Mouse (Mus musculus) liver, adult (tissue): ENCODE measurements around the gene Hoxc10.

Source experiments
- GATA4 ChIP-seq: IDR thresholded peaks from 2 replicates; pipeline ENCODE4 v1.6.1; 2014; ENCODE audit warnings: mild to moderate bottlenecking, low read length; ENCODE audit not compliant: insufficient replicate concordance

Gene Hoxc10

DNA sequence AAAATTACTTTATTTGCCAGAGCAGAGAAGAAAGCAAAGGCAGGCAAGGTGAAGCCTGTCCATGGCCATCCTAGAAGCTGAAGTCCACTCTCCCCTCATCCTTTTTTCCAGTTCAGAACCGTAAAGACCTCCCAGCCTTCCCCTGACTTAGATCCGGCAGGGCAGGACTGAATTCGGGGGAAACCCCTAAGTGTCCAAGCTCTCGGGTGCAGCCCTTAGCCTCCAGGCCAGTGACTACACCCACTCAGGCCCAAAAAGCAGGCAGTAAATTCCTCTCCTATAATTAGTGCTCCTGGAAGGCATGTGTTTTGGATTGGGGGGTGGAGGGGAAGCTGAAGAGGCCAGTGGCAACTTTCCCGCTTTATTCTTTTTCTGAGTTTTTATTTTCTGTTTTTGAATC, 39.2 kb downstream of the Hoxc10 start:
- TF ChIP-seq GATA4 = no peak

DNA sequence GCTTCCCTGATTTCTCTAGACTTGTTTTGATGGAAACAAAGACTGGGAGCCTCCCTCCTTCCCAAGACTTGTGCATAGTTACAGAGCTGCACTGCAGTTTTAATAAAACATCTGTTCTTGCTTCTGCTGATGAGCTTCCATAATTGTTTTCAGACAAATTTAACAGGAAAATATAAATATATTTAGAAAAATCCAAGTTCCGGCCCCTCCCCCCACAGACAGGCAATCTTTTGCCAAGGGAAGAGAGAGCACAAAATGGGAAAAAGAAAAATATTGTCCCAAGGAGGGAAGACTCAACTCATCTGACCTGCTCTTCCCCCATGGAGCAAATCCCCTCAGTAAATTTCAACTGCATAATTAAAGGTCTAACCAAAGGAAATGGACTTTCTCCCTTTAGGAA, 39.7 kb downstream of the Hoxc10 start:
- TF ChIP-seq GATA4 = no peak

DNA sequence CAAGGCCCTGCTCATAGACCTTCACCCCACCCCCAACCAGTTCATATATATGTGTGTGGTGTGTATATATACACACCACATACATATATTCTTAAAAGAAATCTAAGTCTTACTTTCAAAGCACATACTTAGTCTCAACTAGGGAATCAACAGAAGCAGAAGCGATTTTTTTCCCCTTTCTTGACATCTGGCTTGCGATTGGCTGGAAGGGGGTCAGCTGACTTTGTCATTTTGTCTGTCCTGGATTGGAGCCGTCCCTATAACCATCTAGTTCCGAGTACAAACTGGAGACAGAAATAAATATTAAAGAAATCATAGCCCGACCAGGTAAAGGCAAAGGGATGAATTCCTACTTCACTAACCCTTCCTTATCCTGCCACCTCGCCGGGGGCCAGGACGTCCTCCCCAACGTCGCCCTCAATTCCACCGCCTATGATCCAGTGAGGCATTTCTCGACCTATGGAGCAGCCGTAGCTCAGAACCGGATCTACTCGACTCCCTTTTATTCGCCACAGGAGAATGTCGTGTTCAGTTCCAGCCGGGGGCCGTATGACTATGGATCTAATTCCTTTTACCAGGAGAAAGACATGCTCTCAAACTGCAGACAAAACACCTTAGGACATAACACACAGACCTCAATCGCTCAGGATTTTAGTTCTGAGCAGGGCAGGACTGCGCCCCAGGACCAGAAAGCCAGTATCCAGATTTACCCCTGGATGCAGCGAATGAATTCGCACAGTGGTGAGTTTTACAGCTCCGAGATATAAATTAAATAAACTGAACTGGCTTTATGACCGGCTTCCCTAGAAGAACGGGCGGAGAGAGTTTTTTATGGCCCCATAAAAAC, 42.9 kb downstream of the Hoxc10 start:
- no peak for TF ChIP-seq GATA4

DNA sequence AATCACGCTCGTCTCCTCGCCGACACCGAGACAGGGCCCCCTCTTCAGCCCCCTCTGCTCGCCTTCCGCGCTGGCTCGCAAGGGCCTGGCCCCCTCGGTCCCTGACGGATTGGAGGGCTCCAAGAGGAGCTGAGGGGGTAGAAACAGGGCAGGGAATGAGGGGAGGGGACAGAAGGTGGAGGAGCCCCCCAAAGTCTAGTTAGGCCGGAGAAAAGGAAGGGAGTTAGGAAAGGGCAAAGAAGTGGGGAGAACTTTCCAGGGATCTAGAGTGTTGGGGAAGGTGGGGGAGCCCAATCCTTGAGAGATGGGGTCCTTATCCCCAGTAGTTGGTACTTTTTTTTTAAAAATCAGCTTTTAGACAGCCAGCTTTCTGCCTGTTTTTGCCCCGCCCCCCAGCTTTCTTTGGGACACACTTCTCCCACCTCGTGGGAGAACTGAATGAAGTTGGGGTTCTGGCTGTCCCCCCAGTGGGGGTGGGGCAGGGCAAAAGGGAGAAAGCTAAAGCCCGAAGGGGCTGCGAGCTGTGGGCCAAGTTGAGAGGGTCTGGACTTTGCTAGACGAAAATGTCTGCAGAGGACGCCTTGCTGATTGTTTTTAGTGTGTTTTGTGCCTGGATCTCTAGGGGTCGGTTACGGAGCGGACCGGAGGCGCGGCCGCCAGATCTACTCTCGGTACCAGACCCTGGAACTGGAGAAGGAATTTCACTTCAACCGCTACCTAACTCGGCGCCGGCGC, 43.7 kb downstream of the Hoxc10 start:
- no peak for TF ChIP-seq GATA4

DNA sequence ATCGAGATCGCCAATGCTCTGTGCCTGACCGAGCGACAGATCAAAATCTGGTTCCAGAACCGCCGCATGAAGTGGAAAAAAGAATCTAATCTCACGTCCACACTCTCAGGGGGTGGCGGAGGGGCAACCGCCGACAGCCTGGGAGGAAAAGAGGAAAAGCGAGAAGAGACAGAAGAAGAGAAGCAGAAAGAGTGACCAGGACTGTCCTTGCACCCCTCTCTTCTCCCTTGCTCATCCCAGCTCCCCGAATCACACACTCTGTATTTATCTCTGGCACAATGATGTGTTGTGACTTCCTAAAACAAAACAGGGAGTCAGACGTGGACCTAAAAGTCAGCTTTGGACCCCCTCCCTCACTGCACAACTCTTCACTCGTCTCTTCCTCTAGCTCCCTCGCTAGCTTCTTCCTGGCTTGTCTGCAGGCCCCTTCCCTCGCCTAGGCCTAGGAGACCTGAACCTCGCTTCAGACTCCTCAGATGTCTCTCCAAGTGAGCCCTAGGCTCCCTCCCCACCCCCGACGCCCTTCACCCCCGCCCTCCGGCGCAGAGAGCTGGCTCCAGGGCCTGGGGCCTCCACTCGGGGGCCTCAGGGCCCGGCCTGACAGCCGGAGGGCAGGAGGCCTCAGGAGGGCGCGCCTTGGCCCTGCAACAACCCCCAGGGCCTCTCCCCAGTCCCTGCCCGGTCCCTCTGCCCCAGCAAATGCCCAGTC, 44.4 kb downstream of the Hoxc10 start:
- no peak for TF ChIP-seq GATA4

DNA sequence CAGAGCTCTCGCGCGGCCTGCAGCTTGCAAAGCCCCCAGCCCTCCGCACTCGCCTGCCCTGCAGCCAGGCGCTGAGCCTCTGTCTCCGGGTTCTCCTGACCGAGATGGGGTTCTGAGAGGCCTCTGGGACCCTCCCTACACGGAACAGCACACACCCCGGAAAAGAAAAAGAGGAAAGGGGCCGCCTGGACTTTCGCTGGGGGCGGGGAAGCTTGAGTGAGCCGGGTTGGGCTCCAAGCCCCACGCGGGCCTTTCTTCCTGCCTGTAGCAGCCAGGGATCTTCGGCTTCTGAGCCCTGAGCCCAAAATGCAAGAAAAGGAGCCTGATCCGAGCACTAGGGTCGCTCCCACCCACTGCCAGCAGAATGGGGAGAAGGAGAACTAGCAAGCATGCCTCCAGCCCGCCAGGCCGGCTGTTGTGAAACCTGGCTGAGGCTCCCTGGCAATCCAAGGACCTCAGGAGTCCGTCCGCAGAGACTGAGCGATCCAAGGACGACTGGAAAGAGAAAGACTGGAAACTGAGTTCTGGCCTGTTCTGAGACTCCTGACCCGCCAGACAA, 45.4 kb downstream of the Hoxc10 start:
- TF ChIP-seq GATA4 = no peak

DNA sequence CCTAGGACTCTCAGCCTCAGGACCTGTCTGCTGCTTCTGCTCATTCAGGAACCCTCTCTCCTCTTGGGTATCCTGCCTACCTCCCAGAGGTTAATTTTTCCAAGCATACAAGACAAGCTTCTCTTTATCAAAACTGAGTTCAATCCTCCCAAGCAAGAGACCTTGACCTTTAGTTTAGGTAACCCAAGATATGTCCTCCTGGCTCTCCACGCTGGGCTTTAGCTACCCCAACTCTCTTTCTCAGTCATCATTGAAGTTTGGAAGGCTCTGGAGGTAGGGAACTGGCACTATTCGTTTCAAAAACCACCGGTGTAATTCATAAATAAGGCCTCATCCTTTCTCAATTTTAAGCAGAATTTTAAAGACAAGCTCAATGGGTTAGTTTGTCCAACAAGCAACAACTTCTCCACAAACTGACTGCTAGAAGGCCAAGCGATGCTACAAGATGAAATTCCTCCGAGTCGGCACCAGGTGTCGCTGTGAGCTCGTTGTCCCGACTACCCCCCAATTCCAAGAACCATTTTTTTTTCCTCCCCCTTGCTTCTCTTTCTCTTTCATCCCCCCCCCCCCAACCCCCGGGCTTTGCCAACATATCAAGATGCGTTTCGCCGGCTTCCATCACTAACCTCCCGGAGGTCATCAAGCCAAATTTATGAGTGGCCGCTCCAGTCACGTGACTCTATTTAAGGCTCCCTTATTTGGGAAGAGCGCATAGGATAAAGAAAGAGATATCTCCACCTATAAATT, 46.8 kb downstream of the Hoxc10 start:
- TF ChIP-seq GATA4 = no peak

DNA sequence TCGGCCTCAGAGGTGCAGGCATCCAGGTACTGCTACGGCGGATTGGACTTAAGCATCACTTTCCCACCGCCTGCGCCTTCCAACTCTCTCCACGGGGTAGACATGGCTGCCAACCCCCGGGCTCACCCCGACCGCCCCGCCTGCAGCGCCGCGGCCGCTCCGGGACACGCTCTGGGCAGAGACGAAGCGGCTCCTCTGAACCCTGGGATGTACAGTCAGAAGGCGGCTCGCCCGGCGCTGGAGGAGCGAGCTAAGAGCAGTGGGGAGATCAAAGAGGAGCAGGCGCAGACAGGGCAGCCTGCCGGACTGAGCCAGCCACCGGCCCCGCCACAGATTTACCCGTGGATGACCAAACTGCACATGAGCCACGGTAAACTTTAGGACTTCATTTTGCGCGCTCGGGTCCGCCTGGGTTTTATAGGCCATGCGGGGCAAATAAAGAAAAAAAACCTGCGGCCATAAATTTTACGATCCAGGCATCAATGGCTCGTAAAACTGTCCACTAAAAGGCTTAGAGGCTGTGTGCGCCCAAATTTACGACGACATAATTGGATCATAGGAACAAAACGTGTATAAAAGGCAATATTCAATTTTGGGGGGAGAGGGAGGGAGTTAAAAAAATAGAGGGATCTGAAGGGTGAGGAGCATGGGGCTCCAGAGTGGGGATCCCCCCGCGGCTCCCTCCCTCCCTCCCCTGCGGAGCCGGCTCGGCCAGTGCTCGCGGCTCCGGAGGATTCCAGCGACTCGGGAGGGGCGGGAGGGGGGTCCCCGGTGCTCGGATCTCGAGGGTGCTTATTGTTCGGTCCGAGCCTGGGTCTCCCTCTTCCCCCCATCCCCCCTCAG, 47.8 kb downstream of the Hoxc10 start:
- no peak for TF ChIP-seq GATA4

DNA sequence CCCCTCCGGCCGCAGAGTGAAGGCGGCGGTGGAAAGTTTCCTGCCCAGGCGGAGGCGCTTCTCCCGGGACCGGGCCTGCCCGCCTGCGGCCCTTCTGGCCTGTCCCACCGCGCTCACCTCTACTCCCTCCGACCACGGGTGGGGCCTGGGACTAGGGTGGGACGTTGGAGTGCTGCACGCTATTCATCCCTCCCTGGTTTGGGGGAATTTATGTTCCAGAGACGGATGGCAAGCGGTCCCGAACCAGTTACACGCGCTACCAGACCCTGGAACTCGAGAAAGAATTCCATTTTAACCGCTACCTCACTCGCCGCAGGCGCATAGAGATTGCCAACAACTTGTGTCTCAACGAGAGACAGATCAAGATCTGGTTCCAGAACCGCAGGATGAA, 48.4 kb downstream of the Hoxc10 start:
- TF ChIP-seq GATA4 = no peak

DNA sequence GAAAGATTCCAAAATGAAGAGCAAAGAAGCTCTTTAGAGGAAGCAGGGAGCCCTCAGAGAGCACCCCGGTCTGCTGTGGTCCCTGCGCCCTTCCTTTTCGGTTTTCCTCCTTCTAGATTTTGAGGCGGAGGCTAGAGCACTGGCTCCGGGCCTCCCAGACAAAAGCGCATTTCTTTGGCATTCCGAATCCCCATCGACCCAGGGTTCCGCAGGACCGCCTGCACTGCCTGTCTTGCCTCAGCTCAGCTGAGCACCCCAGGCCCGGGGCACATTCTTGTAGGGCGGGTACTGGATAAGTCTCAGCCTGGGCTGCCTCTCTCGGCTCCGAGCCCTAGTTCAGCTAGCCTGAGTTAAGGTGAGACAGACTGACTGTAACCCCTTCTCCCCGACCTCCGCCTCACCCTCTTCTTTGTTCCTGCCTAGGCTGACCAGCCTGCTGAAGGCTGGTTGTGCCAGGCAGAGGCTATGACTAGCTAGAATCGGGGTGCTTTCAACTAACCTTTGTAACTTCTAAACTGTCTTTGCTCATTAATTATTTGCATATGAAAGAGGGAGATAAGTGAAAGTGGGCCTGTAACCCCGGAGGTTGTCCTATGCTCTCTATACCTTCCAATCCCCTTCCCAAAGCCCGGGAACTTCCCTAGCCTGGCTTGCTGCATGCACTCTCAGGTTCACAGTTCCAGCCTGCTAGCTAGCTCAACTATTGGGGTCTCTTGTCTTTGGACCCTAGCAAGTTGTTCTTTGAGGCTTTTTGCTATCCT, 49.0 kb downstream of the Hoxc10 start:
- TF ChIP-seq GATA4 = no peak

DNA sequence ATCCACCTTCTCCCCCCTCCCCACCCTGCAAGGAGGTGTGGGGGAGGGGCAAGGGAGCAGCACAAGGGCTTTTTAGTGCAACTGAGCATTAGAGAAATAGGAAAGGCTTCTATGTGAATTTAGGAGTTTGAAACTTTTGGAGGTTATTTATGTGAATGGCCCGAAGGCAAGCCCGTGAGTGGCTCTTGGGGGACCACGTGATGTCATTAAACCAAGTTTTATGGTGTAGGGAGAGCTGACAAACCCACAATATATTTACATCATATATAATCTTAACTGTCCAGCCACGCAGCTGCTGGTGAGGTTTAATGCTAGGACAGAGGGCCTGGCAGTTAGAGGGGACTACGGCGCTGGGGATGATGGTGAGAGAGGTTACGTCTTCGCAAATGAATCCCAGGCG, 52.0 kb downstream of the Hoxc10 start, which contains the start of gene Hoxc4:
Hoxc4 (plus strand) TSS at position 299 of the 400 bp plus-strand sequence.
- TF ChIP-seq GATA4 = no peak

DNA sequence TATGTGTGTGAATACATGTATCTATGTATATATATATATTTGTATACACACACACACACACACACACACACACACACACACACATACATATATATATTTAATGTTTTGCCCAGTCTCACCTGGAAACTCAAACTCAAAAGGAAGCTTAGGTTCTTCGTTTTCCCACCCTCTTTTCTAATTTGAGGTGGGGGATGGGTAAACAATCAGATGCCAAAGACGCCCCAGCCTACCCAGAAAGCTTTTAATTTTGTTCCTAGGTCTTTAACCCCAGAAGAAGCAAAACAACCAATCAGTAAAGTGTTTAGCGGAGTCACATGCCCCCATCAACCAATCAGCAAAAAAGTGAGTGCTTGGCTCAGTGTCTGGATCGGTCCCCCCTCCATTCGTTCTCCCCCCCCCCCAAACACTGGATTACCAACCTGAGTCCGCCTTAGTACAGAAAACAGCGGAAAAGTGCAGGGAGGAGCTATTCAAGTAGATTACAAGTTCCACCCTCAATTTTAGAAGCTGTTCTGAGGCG, 54.4 kb downstream of the Hoxc10 start:
- TF ChIP-seq GATA4 = no peak
